Mouse (Mus musculus) erythroblast, embryonic 14.5 days (primary cell): ENCODE results near the gene Cib2.

Experiments used
- GATA1 ChIP-seq: IDR thresholded peaks from 2 replicates; pipeline ENCODE4 v1.6.1; 2012; ENCODE audit warnings: low read length, inconsistent platforms, mixed read lengths
- TAL1 ChIP-seq: IDR thresholded peaks from 3 replicates; pipeline ENCODE4 v1.6.1; 2012; ENCODE audit warnings: low read length, inconsistent platforms, mixed read lengths

GRCm38 (mm10) chr9:54529950-54530349, 30.1 kb downstream of the Cib2 start:
- TF ChIP-seq GATA1 (no peak), TAL1 (no peak)
